Mouse (Mus musculus) CH12.LX (cell line): ENCODE data around the gene Cacnb3. TPM values are rescaled to one million over a fixed set of nuclear protein-coding genes. Genes with fewer than 3 reads are reported as not detected.
A peak's percentile ranks its signal among the peaks of the same experiment; 100 is the strongest.

Experiments used
- DNase-seq: peaks from one replicate; pipeline ENCODE4 v3.0.0-alpha.2; 2013; ENCODE audit errors: extremely low read depth
- H3K27ac ChIP-seq: 2 replicates; pipeline ENCODE4 v1.5.1; 2012; ENCODE audit warnings: low read depth, mild to moderate bottlenecking, control low read depth, moderate library complexity; ENCODE audit not compliant: insufficient read depth
- H3K27me3 ChIP-seq: replicated peaks from 2 replicates; pipeline ENCODE3; 2012; ENCODE audit warnings: inconsistent platforms
- H3K36me3 ChIP-seq, 2 experiments: replicated peaks in 1 of 2; 2 replicates each; pipeline versions ENCODE3 to v1.6.1; 2012; ENCODE audit warnings: inconsistent platforms in 1 of 2, low read length in 1 of 2, mild to moderate bottlenecking in 1 of 2, mixed read lengths in 1 of 2, moderate library complexity in 1 of 2; ENCODE audit not compliant: control insufficient read depth in 1 of 2, insufficient read depth in 1 of 2
- H3K4me1 ChIP-seq, 2 experiments: 2 replicates each; pipeline ENCODE4 v1.6.1; 2012; ENCODE audit warnings: inconsistent platforms in 1 of 2, moderate library complexity in 1 of 2; ENCODE audit not compliant: insufficient read depth in 2 of 2, control insufficient read depth in 1 of 2
- H3K4me2 ChIP-seq: 2 replicates; pipeline ENCODE4 v1.6.1; 2012; ENCODE audit warnings: low read depth, mild to moderate bottlenecking, control low read depth; ENCODE audit not compliant: poor library complexity, insufficient read depth, severe bottlenecking
- H3K4me3 ChIP-seq, 3 experiments: fragments of 150-350 bp in 1 of 3; sonication (generic) in 1 of 3; replicated peaks in 1 of 3; 2 replicates each; pipeline versions ENCODE3 to v1.5.1; 2011 to 2012; ENCODE audit warnings: low read depth in 2 of 3, low read length in 2 of 3, mild to moderate bottlenecking in 2 of 3, moderate library complexity in 2 of 3, control low read depth in 1 of 3, improper control_type of control experiment in 1 of 3, inconsistent platforms in 1 of 3, mixed read lengths in 1 of 3; ENCODE audit not compliant: poor library complexity in 1 of 3
- H3K79me2 ChIP-seq: replicated peaks from 2 replicates; pipeline ENCODE4 v1.6.1; 2012; ENCODE audit warnings: mild to moderate bottlenecking, moderate library complexity; ENCODE audit not compliant: control insufficient read depth, poor library complexity, insufficient read depth, severe bottlenecking; ENCODE audit errors: extremely low read depth
- H3K9ac ChIP-seq: 2 replicates; pipeline ENCODE4 v1.6.1; 2012; ENCODE audit warnings: low read depth, mild to moderate bottlenecking, control low read depth, moderate library complexity; ENCODE audit not compliant: insufficient read depth
- H3K9me3 ChIP-seq: replicated peaks from 2 replicates; pipeline ENCODE3; 2012; ENCODE audit warnings: low read length, inconsistent platforms, mixed read lengths
- CHD1 ChIP-seq: IDR thresholded peaks from 2 replicates; pipeline ENCODE4 v1.6.1; 2012; ENCODE audit warnings: low read depth, low read length, improper control_type of control experiment, inconsistent platforms
- CHD2 ChIP-seq: IDR thresholded peaks from 2 replicates; pipeline ENCODE4 v1.6.1; 2011; ENCODE audit warnings: low read length, improper control_type of control experiment
- CTCF ChIP-seq, 2 experiments: IDR thresholded peaks in 1 of 2; conservative IDR thresholded peaks in 1 of 2; 2 replicates each; pipeline ENCODE4 v1.5.1; 2011 to 2012; ENCODE audit warnings: low read depth in 2 of 2, low read length in 2 of 2, improper control_type of control experiment in 1 of 2, inconsistent platforms in 1 of 2, mild to moderate bottlenecking in 1 of 2, moderate library complexity in 1 of 2
- ELF1 ChIP-seq: IDR thresholded peaks from 2 replicates; pipeline ENCODE4 v1.6.1; 2014; ENCODE audit warnings: low read depth, mild to moderate bottlenecking, inconsistent platforms, low read length, improper control_type of control experiment
- ETS1 ChIP-seq: conservative IDR thresholded peaks from 2 replicates; pipeline ENCODE4 v1.6.1; 2012; ENCODE audit warnings: low read depth, mild to moderate bottlenecking, inconsistent platforms, low read length, improper control_type of control experiment, moderate library complexity
- HCFC1 ChIP-seq: IDR thresholded peaks from 2 replicates; pipeline ENCODE4 v1.6.1; 2012; ENCODE audit warnings: low read depth, mild to moderate bottlenecking, inconsistent platforms, low read length, improper control_type of control experiment
- IRF4 ChIP-seq: IDR thresholded peaks from 2 replicates; pipeline ENCODE4 v1.6.1; 2014; ENCODE audit warnings: low read depth, mild to moderate bottlenecking, inconsistent platforms, low read length, improper control_type of control experiment
- KAT2A ChIP-seq: IDR thresholded peaks from 2 replicates; pipeline ENCODE4 v1.6.1; 2012; ENCODE audit warnings: low read length, improper control_type of control experiment, inconsistent platforms; ENCODE audit not compliant: insufficient replicate concordance
- MAFK ChIP-seq: IDR thresholded peaks from 2 replicates; pipeline ENCODE4 v1.6.1; 2011; ENCODE audit warnings: low read length, improper control_type of control experiment; ENCODE audit not compliant: insufficient replicate concordance
- MAX ChIP-seq: IDR thresholded peaks from 2 replicates; pipeline ENCODE4 v1.6.1; 2011; ENCODE audit warnings: low read length, improper control_type of control experiment
- MAZ ChIP-seq: IDR thresholded peaks from 2 replicates; pipeline ENCODE4 v1.6.1; 2012; ENCODE audit warnings: low read depth, mild to moderate bottlenecking, inconsistent platforms, low read length, improper control_type of control experiment, moderate library complexity
- MXI1 ChIP-seq: IDR thresholded peaks from 2 replicates; pipeline ENCODE4 v1.6.1; 2011; ENCODE audit warnings: mild to moderate bottlenecking, low read depth, low read length, improper control_type of control experiment
- MYC ChIP-seq: IDR thresholded peaks from 2 replicates; pipeline ENCODE4 v1.6.1; 2011; ENCODE audit warnings: low read depth, mild to moderate bottlenecking, improper control_type of control experiment, low read length
- NRF1 ChIP-seq: IDR thresholded peaks from 2 replicates; pipeline ENCODE4 v1.6.1; 2014; ENCODE audit warnings: low read depth, mild to moderate bottlenecking, inconsistent platforms, low read length, improper control_type of control experiment, moderate library complexity
- PAX5 ChIP-seq: IDR thresholded peaks from 2 replicates; pipeline ENCODE4 v1.6.1; 2012; ENCODE audit warnings: low read length, inconsistent platforms, mixed read lengths
- POLR2AphosphoS2 ChIP-seq: IDR thresholded peaks from 2 replicates; pipeline ENCODE4 v1.6.1; 2011; ENCODE audit warnings: low read depth, low read length, improper control_type of control experiment
- RAD21 ChIP-seq: IDR thresholded peaks from 2 replicates; pipeline ENCODE4 v1.6.1; 2011; ENCODE audit warnings: low read depth, mild to moderate bottlenecking, low read length, improper control_type of control experiment, moderate library complexity
- RCOR1 ChIP-seq: conservative IDR thresholded peaks from 2 replicates; pipeline ENCODE4 v1.6.1; 2012; ENCODE audit warnings: low read depth, mild to moderate bottlenecking, inconsistent platforms, low read length, improper control_type of control experiment
- SIN3A ChIP-seq: IDR thresholded peaks from 2 replicates; pipeline ENCODE4 v1.6.1; 2012; ENCODE audit warnings: low read length, improper control_type of control experiment, inconsistent platforms
- SMC3 ChIP-seq: IDR thresholded peaks from 2 replicates; pipeline ENCODE4 v1.6.1; 2011; ENCODE audit warnings: low read depth, low read length, improper control_type of control experiment
- TBP ChIP-seq: conservative IDR thresholded peaks from 2 replicates; pipeline ENCODE4 v1.6.1; 2011; ENCODE audit warnings: low read depth, low read length, improper control_type of control experiment
- USF1 ChIP-seq: IDR thresholded peaks from 2 replicates; pipeline ENCODE4 v1.6.1; 2014; ENCODE audit warnings: low read depth, mild to moderate bottlenecking, inconsistent platforms, low read length, improper control_type of control experiment
- ZMIZ1 ChIP-seq: IDR thresholded peaks from 2 replicates; pipeline ENCODE4 v1.6.1; 2012; ENCODE audit warnings: low read depth, mild to moderate bottlenecking, inconsistent platforms, low read length, improper control_type of control experiment
- dilution Hi-C: fragments of 300-500 bp; cut with MboI; formaldehyde crosslinking; loops from 2 replicates; pipeline ENCODE4 v1.14.3; 2020; ENCODE audit warnings: low sequenced_read_pairs; ENCODE audit not compliant: extremely low pct_unique_long_range_greater_than_20kb, extremely low pct_ligation_motif_present
- in situ Hi-C: fragments of 300-500 bp; cut with MboI; formaldehyde crosslinking; loops from 3 replicates; pipeline ENCODE4 v1.14.3; 2019; ENCODE audit warnings: low sequenced_read_pairs, low pct_ligation_motif_present, low pct_unique_long_range_greater_than_20kb, mixed read lengths
- polyA plus RNA-seq: library from polyadenylated mRNA; unstranded; fragments of >175 nt; gene quantifications from 2 replicates; pipeline ENCODE4 v1.2.1, GENCODE M21; 2012; ENCODE audit warnings: low read depth; ENCODE audit not compliant: insufficient read length
- total RNA-seq, 2 experiments: library from RNA; depleted of rRNA; stranded (reverse); fragments of 300-350 nt in 1 of 2; fragments of >200 nt in 1 of 2; gene quantifications; 2 replicates each; pipeline ENCODE4 v1.2.3; 2012 to 2014

Gene Cacnb3
- total and polyA plus RNA-seq, 3 experiments, result 2.5 to 7.0 (median 4.3) TPM

- Histone ChIP-seq H3K4me1 (peaks cover 12 to 49% of the 10 kb centered on the region in 2 experiments), H3K79me2 (no peaks in the 10 kb centered on the region), H3K36me3 (no peaks in the 10 kb centered on the region), H3K27me3 (peaks cover 86% of the 10 kb centered on the region), H3K4me3 (peak overlapping the region; percentile 50 to 54 (median 51)), H3K9ac (peak overlapping the region; percentile 46), H3K9me3 (no peaks in the 10 kb centered on the region), H3K27ac (no peak overlapping the region), H3K4me2 (peak overlapping the region; percentile 94)
- in situ Hi-C loops (loop anchor here (5.0 kb wide), 1 partner anchor 67 kb away; no protein-coding TSS in a partner anchor), dilution Hi-C loops (no loop called here)
- TF ChIP-seq CTCF (conservative IDR thresholded peaks at IDR 0.05 in 1 of 2, IDR thresholded peaks at IDR 0.05 in 1 of 2; ENCODE audit: low read depth in 2 of 2, low read length in 2 of 2) (no peak), HCFC1 (no peak; the same call in 1 of the 2 replicates), NRF1 (no peak), MAZ (no peak), RCOR1 (no peak), TBP (no peak), SIN3A (no peak), MYC (no peak)
- DNase-seq, result peak; percentile 37
Observed at GRCm38 (mm10) chr15:98634541-98635081, 4.0 kb downstream of the Cacnb3 start.

DNA sequence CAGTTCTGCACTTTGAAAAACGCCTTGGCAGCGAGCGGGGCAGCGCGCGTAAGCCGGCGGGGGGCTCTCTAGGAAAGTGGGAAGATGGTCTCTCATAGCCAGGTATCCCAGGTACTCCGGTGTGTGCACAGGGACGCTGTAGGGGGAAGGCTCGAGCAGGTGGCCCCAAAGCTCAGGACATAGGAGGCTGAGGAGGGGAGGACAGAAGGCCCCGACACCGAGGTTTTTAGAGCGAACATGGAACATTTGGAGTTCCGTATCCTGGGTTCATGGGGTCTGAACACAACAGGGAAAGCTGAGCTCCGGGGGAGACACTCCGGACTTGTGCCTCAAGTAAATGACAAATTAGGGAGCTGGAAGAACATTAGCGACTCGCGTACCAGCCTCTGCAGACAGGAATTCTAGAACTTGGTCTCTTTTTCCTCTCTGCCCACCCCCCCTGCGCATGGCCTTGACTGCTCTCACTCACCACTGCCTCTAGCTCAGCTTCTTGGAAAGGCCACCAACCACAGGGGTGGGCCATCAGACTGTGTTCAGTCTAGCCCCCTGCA is 4.7 kb downstream of the Cacnb3 start:
- H3K4me2 ChIP-seq, result peak overlapping the region; percentile 94
- H3K27ac ChIP-seq, result no peak overlapping the region
- peaks cover 17 to 56% of the 10 kb centered on the region in 2 experiments for H3K4me1 ChIP-seq
- H3K9me3 ChIP-seq, result no peaks in the 10 kb centered on the region
- H3K9ac ChIP-seq, result no peak overlapping the region; the same call in 1 of the 2 replicates
- no peak for DNase-seq
- TF ChIP-seq MXI1 (no peak), ELF1 (no peak), PAX5 (no peak), IRF4 (no peak), CHD2 (no peak), MAFK (no peak), MAZ (no peak), CHD1 (no peak), SMC3 (no peak), ETS1 (no peak), ZMIZ1 (no peak), MAX (no peak), USF1 (no peak), NRF1 (no peak), TBP (no peak), POLR2AphosphoS2 (no peak), KAT2A (no peak), RAD21 (no peak), CTCF (conservative IDR thresholded peaks at IDR 0.05 in 1 of 2, IDR thresholded peaks at IDR 0.05 in 1 of 2; ENCODE audit: low read depth in 2 of 2, low read length in 2 of 2) (no peak)
- no peak overlapping the region for H3K4me3 ChIP-seq
- dilution Hi-C loops (no loop called here), in situ Hi-C loops (no loop called here)
- H3K36me3 ChIP-seq, result no peaks in the 10 kb centered on the region
- H3K79me2 ChIP-seq, result no peaks in the 10 kb centered on the region
- peaks cover 79% of the 10 kb centered on the region for H3K27me3 ChIP-seq
